Mouse (Mus musculus) forebrain, embryonic 16.5 days (tissue): ENCODE data around the gene Opn4. TPM values are rescaled to one million over a fixed set of nuclear protein-coding genes. Genes with fewer than 3 reads are reported as not detected.

ENCODE experiments used
- ATAC-seq: fragments of 200-750 bp; cut with Nextera tagmentation; 2 replicates; pipeline ENCODE4 v1.8.0; 2017; ENCODE audit warnings: mild to moderate bottlenecking, moderate library complexity
- H3K27ac ChIP-seq: fragments of 300-500 bp; sonication (generic); 2 replicates; pipeline ENCODE4 v1.5.1; 2014; ENCODE audit warnings: low read length, control low read depth
- H3K27me3 ChIP-seq: fragments of 300-500 bp; sonication (generic); replicated peaks from 2 replicates; pipeline ENCODE4 v1.6.1; 2014; ENCODE audit warnings: low read length; ENCODE audit not compliant: control insufficient read depth, insufficient read depth
- H3K36me3 ChIP-seq: fragments of 300-500 bp; sonication (generic); 2 replicates; pipeline ENCODE4 v1.6.1; 2014; ENCODE audit not compliant: control insufficient read depth, insufficient read depth
- H3K4me1 ChIP-seq: fragments of 300-500 bp; sonication (generic); replicated peaks from 2 replicates; pipeline ENCODE4 v1.6.1; 2014; ENCODE audit warnings: low read length; ENCODE audit not compliant: control insufficient read depth, insufficient read depth
- H3K4me2 ChIP-seq: fragments of 300-500 bp; sonication (generic); 2 replicates; pipeline ENCODE4 v1.6.1; 2014; ENCODE audit warnings: mild to moderate bottlenecking, low read length, control low read depth
- H3K4me3 ChIP-seq: fragments of 300-500 bp; sonication (generic); replicated peaks from 2 replicates; pipeline ENCODE4 v1.5.1; 2014; ENCODE audit warnings: mild to moderate bottlenecking, low read length, control low read depth
- H3K9ac ChIP-seq: fragments of 300-500 bp; sonication (generic); replicated peaks from 2 replicates; pipeline ENCODE4 v1.6.1; 2014; ENCODE audit warnings: low read depth, low read length, control low read depth
- H3K9me3 ChIP-seq: fragments of 300-500 bp; sonication (generic); 2 replicates; pipeline ENCODE4 v1.6.1; 2016; ENCODE audit warnings: low read length; ENCODE audit not compliant: control insufficient read depth
- WGBS: fragments of 180-500 bp; shearing (Covaris S2); extraction: QIAGEN DNeasy Blood & Tissue Kit; methylation state at CpG from one replicate; pipeline ENCODE4 v1.1.7; 2014; 5-methylcytosine and 5-hydroxymethylcytosine counted together
- polyA plus RNA-seq: library from polyadenylated mRNA; unstranded; fragments of >200 nt; fragmentation: Nextera tagmentation; extraction: Ambion mirVana; gene quantifications from 2 replicates; pipeline ENCODE4 v1.2.1, GENCODE M21; 2015

Opn4 gene
- polyA plus RNA-seq, 1 experiment from 2014 or later, result not detected

- no peak overlapping the region for H3K4me2 ChIP-seq
- no peaks in the 10 kb centered on the region for H3K36me3 ChIP-seq
- peaks cover 3% of the 10 kb centered on the region; the same call in 1 of the 2 replicates for H3K4me1 ChIP-seq
- H3K27me3 ChIP-seq, result no peaks in the 10 kb centered on the region
- H3K9me3 ChIP-seq, result no peaks in the 10 kb centered on the region
- WGBS, result 76% methylated on average over 3 of the region's 3 CpGs
- no peak for ATAC-seq
- no peak overlapping the region for H3K9ac ChIP-seq
- no peak overlapping the region for H3K4me3 ChIP-seq
- no peak overlapping the region for H3K27ac ChIP-seq
Observed at GRCm38 (mm10) chr14:34554047-34554446, 45.9 kb downstream of the Opn4 start.

DNA sequence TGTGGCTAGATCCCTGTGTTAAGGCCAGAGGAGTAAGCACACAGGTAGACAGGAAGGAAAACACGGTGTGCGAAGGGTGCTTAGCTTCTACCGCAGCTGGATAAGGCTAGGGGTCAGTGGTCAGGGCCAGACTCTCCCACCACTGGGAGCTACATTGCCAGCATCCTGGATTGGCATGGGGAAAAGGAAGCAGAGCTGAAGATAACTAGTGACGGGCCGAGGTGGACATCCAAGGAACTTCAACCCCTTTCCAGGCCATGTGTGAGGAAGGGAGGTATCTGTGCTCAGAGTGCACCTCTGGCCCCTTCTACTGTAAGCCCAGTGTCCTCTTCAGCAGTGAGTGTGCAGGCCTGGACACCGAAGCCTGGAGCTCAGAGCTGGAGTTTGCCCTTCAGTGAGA, 46.5 kb downstream of the Opn4 start:
- Histone ChIP-seq H3K9me3 (no peaks in the 10 kb centered on the region), H3K9ac (no peak overlapping the region), H3K4me2 (no peak overlapping the region), H3K4me3 (no peak overlapping the region), H3K27ac (no peak overlapping the region), H3K4me1 (peaks cover 3% of the 10 kb centered on the region; the same call in 1 of the 2 replicates), H3K27me3 (no peaks in the 10 kb centered on the region), H3K36me3 (no peaks in the 10 kb centered on the region)
- 92% methylated on average over 6 of the region's 6 CpGs for WGBS
- no peak for ATAC-seq

- no peak overlapping the region for H3K9ac ChIP-seq
- ATAC-seq, result no peak
- no peaks in the 10 kb centered on the region for H3K9me3 ChIP-seq
- H3K4me1 ChIP-seq, result peaks cover 7% of the 10 kb centered on the region; the same call in 1 of the 2 replicates
- no peak overlapping the region for H3K4me3 ChIP-seq
- no peak overlapping the region for H3K4me2 ChIP-seq
- WGBS, result 88% methylated on average over 5 of the region's 5 CpGs
- no peaks in the 10 kb centered on the region for H3K36me3 ChIP-seq
- H3K27me3 ChIP-seq, result no peaks in the 10 kb centered on the region
- H3K27ac ChIP-seq, result no peak overlapping the region
Observed at GRCm38 (mm10) chr14:34552226-34552625, 47.7 kb downstream of the Opn4 start.

DNA sequence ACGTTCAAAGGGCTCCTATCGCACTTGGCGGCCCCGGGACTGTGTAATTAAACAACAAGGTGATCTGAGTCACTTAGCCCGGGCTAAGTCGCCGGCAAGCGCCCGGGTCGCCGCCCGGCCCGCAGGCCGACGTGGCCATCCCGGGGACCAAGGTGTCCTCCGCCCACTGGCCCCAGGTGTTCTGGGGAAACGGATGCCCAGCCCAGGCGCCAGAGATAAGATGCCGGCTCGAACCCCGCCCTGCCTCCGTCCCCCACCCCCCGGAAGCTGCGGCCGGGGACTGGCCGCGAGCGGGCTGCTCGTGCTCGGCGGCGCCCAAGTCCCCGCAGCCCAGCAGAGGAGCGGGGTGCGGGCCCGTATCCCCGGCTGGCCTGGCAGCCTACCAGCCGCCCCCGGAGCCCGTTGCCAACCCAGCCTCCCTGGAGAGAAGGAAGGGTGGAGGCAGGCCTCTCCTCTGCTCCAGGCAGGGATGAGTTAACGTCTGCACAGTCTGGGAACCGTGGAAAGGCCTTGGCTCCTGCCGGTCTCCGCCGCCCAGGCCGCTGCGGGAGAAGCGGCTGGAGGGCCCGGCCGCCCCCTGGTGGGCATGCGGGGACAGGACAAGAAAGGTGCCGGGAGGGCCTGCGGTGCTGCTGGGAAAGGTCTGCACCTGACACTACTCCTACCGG, 50.8 kb downstream of the Opn4 start:
- H3K4me2 ChIP-seq, result peak overlapping the region; percentile 61
- peaks cover 7% of the 10 kb centered on the region; the same call in 1 of the 2 replicates for H3K4me1 ChIP-seq
- peak overlapping the region; percentile 80 for H3K4me3 ChIP-seq
- no peaks in the 10 kb centered on the region for H3K9me3 ChIP-seq
- H3K27me3 ChIP-seq, result no peaks in the 10 kb centered on the region
- no peaks in the 10 kb centered on the region for H3K36me3 ChIP-seq
- H3K27ac ChIP-seq, result peak overlapping the region; percentile 83
- peak overlapping the region; percentile 88 for H3K9ac ChIP-seq
- peak; percentile 97 for ATAC-seq
- under 1% methylated on average over 54 of the region's 55 CpGs for WGBS

- Histone ChIP-seq H3K36me3 (no peaks in the 10 kb centered on the region), H3K4me2 (peak overlapping the region; percentile 61), H3K4me1 (peaks cover 7% of the 10 kb centered on the region; the same call in 1 of the 2 replicates), H3K9ac (peak overlapping the region; percentile 88), H3K27ac (peak overlapping the region; percentile 83), H3K4me3 (peak overlapping the region; percentile 80), H3K9me3 (no peaks in the 10 kb centered on the region), H3K27me3 (no peaks in the 10 kb centered on the region)
- peak; percentile 60 for ATAC-seq
- WGBS, result 1% methylated on average over 26 of the region's 27 CpGs
Observed at GRCm38 (mm10) chr14:34548391-34549001, 51.4 kb downstream of the Opn4 start.

GRCm38 (mm10) chr14:34544545-34544944, 55.4 kb downstream of the Opn4 start:
- ATAC-seq, result no peak
- Histone ChIP-seq H3K4me1 (peaks cover 6% of the 10 kb centered on the region; the same call in 1 of the 2 replicates), H3K9ac (no peak overlapping the region), H3K27ac (no peak overlapping the region), H3K9me3 (no peaks in the 10 kb centered on the region), H3K27me3 (no peaks in the 10 kb centered on the region; the same call in 1 of the 2 replicates), H3K4me3 (no peak overlapping the region), H3K36me3 (no peaks in the 10 kb centered on the region), H3K4me2 (no peak overlapping the region)
- WGBS, result 77% methylated on average over 2 of the region's 2 CpGs

DNA sequence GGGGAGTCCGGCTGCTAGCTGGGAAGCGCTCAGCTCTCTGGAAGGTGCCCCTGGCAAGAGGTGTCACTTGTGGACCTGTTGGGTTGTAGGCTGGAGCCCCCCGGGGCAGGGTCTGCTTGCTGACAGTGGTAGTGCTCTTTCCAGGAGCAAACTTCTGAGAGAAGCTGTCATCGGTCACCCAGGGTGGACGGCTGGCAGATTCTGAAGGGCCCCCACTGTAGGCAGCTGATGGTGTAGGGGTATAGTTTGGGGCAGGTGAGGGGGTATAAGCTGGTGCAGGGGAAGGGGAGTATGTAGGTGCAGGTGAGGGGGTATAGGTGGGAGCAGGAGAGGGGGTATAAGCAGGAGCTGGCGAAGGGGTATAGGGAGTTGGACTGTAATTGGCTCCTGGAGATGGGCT, 55.9 kb downstream of the Opn4 start:
- Histone ChIP-seq H3K9ac (no peak overlapping the region), H3K4me2 (no peak overlapping the region), H3K4me3 (no peak overlapping the region), H3K9me3 (no peaks in the 10 kb centered on the region), H3K27ac (no peak overlapping the region), H3K27me3 (no peaks in the 10 kb centered on the region; the same call in 1 of the 2 replicates), H3K4me1 (0 out of 2 replicates have a peak, but pooled peaks cover 4% of the 10 kb centered on the region), H3K36me3 (no peaks in the 10 kb centered on the region)
- ATAC-seq, result no peak
- WGBS, result 83% methylated on average over 6 of the region's 6 CpGs

GRCm38 (mm10) chr14:34543596-34543995, 56.3 kb downstream of the Opn4 start:
- Histone ChIP-seq H3K4me2 (no peak overlapping the region), H3K9me3 (no peaks in the 10 kb centered on the region), H3K36me3 (no peaks in the 10 kb centered on the region), H3K4me1 (0 out of 2 replicates have a peak, but pooled peaks cover 4% of the 10 kb centered on the region), H3K9ac (no peak overlapping the region), H3K27me3 (no peaks in the 10 kb centered on the region; the same call in 1 of the 2 replicates), H3K27ac (no peak overlapping the region), H3K4me3 (no peak overlapping the region)
- no peak for ATAC-seq
- 63% methylated on average over 6 of the region's 6 CpGs for WGBS

- H3K27me3 ChIP-seq, result no peaks in the 10 kb centered on the region; the same call in 1 of the 2 replicates
- WGBS, result 69% methylated on average over 5 of the region's 5 CpGs
- no peak overlapping the region for H3K27ac ChIP-seq
- peak; percentile 36; the same call in 1 of the 2 replicates for ATAC-seq
- H3K9me3 ChIP-seq, result no peaks in the 10 kb centered on the region
- H3K4me3 ChIP-seq, result no peak overlapping the region
- no peaks in the 10 kb centered on the region for H3K4me1 ChIP-seq
- H3K36me3 ChIP-seq, result no peaks in the 10 kb centered on the region
- no peak overlapping the region for H3K9ac ChIP-seq
- no peak overlapping the region for H3K4me2 ChIP-seq
Observed at GRCm38 (mm10) chr14:34541896-34542295, 58.0 kb downstream of the Opn4 start.
